Comparison of ENCODE assay signal across 8 mouse cellular contexts in genomic region chr4:43559519-43560242, GRCm38 (mm10). TPM values are rescaled to one million over a fixed set of nuclear protein-coding genes. Genes with fewer than 3 reads are reported as not detected.
DNase-seq lines count a peak whose midpoint lies in the region; ATAC-seq and TF ChIP-seq lines count a peak whose summit lies in the region.

No protein-coding gene starts in this region.

- H3K4me1 ChIP-seq in liver, embryonic 15.5 days (replicated peaks): peaks cover 68% of the 10 kb centered on the region

- H3K36me3 ChIP-seq in liver, embryonic 15.5 days (replicated peaks): peaks cover 39% of the 10 kb centered on the region

- intact Hi-C loops in gastrocnemius, adult 2 months (cut with DNase I): loop anchor here (5.0 to 10.0 kb wide), 2 partner anchors 98 to 525 kb away; partner anchors contain the start of genes Hint2 and Stoml2

- TF ChIP-seq CTCF in gastrocnemius, adult 2 months (IDR thresholded peaks at IDR 0.05): no peak

- H3K4me2 ChIP-seq in liver, embryonic 15.5 days: peak overlapping the region; percentile 92

- ATAC-seq in liver, embryonic 15.5 days (ENCODE audit: insufficient read depth): no peak

- H3K27ac ChIP-seq in gastrocnemius, adult 2 months: peak overlapping the region; percentile 99
- H3K27ac ChIP-seq in liver, embryonic 15.5 days (replicated peaks): peak overlapping the region; percentile 100

- H3K9me3 ChIP-seq in liver, embryonic 15.5 days (replicated peaks): no peaks in the 10 kb centered on the region

- 19% methylated on average over 13 of the region's 13 CpGs for WGBS in liver, embryonic 15.5 days (ENCODE audit: insufficient replicate concordance)

- no peak for DNase-seq in gastrocnemius, adult 2 months
- no peak for DNase-seq in gastrocnemius, adult 8-10 months (ENCODE audit: low spot score in 2 of 2)
- peak; percentile 22 for DNase-seq in thymus, postnatal 14 days
- DNase-seq in thymus, postnatal 36 days: no peak
- no peak for DNase-seq in urinary bladder, postnatal 25 days (ENCODE audit: low spot score)
- no peak for DNase-seq in left cerebral cortex, adult 8-10 months (ENCODE audit: low spot score in 2 of 2)
- no peak for DNase-seq in embryo, embryonic 10.5 days (ENCODE audit: low spot score)

- H3K4me3 ChIP-seq in gastrocnemius, adult 2 months: peak overlapping the region; percentile 83
- H3K4me3 ChIP-seq in liver, embryonic 15.5 days (replicated peaks): peak overlapping the region; percentile 83

- peak overlapping the region; percentile 93 for H3K9ac ChIP-seq in liver, embryonic 15.5 days

- H3K27me3 ChIP-seq in liver, embryonic 15.5 days: no peaks in the 10 kb centered on the region

RNA-seq across cellular contexts. Expression of gene Creb3, which starts 2.5 kb away (rescaled TPM):
- 10 to 100 TPM; 40.3 to 47.4 TPM for total RNA-seq in gastrocnemius, adult 2 months (2021)
- 10 to 100 TPM; 36.3 to 47.6 (median 41.3) TPM for total RNA-seq in gastrocnemius, adult 8-10 months (2022)
- 22.3 and 24.9 TPM in 2 replicates for polyA plus RNA-seq in liver, embryonic 15.5 days (2015; fragmentation: Nextera tagmentation; extraction: Ambion mirVana)
- total RNA-seq in left cerebral cortex, adult 8-10 months (2022): 10 to 100 TPM; 68.2 to 77.9 (median 73.6) TPM

RNA-seq across cellular contexts. Expression of gene Tln1, which starts 2.8 kb away (rescaled TPM):
- total RNA-seq in gastrocnemius, adult 2 months (2021): 10 to 100 TPM; 52.3 to 62.4 TPM
- 10 to 100 TPM; 52.5 to 57.4 (median 56.6) TPM for total RNA-seq in gastrocnemius, adult 8-10 months (2022)
- polyA plus RNA-seq in liver, embryonic 15.5 days (2015; fragmentation: Nextera tagmentation; extraction: Ambion mirVana): 37.5 and 40.3 TPM in 2 replicates
- total RNA-seq in left cerebral cortex, adult 8-10 months (2022): 10 to 100 TPM; 38.8 to 55.7 (median 46.1) TPM

RNA-seq across cellular contexts. Expression of gene Rgp1, which starts 18.8 kb away (rescaled TPM):
- 10 to 100 TPM; 20.0 to 24.3 TPM for total RNA-seq in gastrocnemius, adult 2 months (2021)
- total RNA-seq in gastrocnemius, adult 8-10 months (2022): 10 to 100 TPM; 22.8 to 26.9 (median 23.5) TPM
- polyA plus RNA-seq in liver, embryonic 15.5 days (2015; fragmentation: Nextera tagmentation; extraction: Ambion mirVana): 13.6 and 15.7 TPM in 2 replicates
- total RNA-seq in left cerebral cortex, adult 8-10 months (2022): 10 to 100 TPM; 47.0 to 60.5 (median 49.8) TPM

RNA-seq across cellular contexts. Expression of gene Gba2, which starts 19.0 kb away (rescaled TPM):
- total RNA-seq in gastrocnemius, adult 2 months (2021): 1 to 10 TPM; 4.8 to 5.5 TPM
- 1 to 10 TPM; 3.8 to 4.4 (median 4.2) TPM for total RNA-seq in gastrocnemius, adult 8-10 months (2022)
- 16.7 and 18.8 TPM in 2 replicates for polyA plus RNA-seq in liver, embryonic 15.5 days (2015; fragmentation: Nextera tagmentation; extraction: Ambion mirVana)
- 10 to 100 TPM; 62.1 to 69.7 (median 65.6) TPM for total RNA-seq in left cerebral cortex, adult 8-10 months (2022)

RNA-seq across cellular contexts. Expression of gene Msmp, which starts 24.6 kb away (rescaled TPM):
- total RNA-seq in gastrocnemius, adult 2 months (2021): under 1 TPM in 1 of 2 experiments, not detected in 1; 0.45 TPM
- not detected for total RNA-seq in gastrocnemius, adult 8-10 months (2022)
- 0.58 TPM in 1 of 2 replicates, not detected in the other for polyA plus RNA-seq in liver, embryonic 15.5 days (2015; fragmentation: Nextera tagmentation; extraction: Ambion mirVana)
- 1 to 10 TPM in 1 of 4 experiments, not detected in 3; 1.1 TPM for total RNA-seq in left cerebral cortex, adult 8-10 months (2022)
